ENCODE assay signal across 23 mouse cellular contexts in genomic region chr14:104688440-104688839, GRCm38 (mm10).
"Had no signal": no experiment of that assay in that cellular context is flagged by ENCODE, and none has a peak within 500 bp of the region (broad histone marks: within the 10 kb centered on the region; RNA-seq: fewer than 3 reads in every experiment).

No protein-coding gene starts in this region.

- DNase-seq: gastrocnemius, adult 2 months; gastrocnemius, postnatal 10 days; gastrocnemius, postnatal 25 days; heart, adult 2 months; heart, postnatal 10 days; heart, postnatal 4 days; kidney, adult 18-20 months; kidney, adult 8-10 months; kidney, postnatal 10 days; kidney, postnatal 25 days; kidney, postnatal 4 days; liver; liver, embryonic 13.5 days had no signal

- ATAC-seq: inflammation-experienced regulatory T-cells, adult 6 months; intestine, embryonic 15.5 days; intestine, postnatal 0 days had no signal

- H3K36me3 ChIP-seq: heart, embryonic 12.5 days; intestine, embryonic 15.5 days; limb, embryonic 10.5 days; limb, embryonic 12.5 days; liver, embryonic 13.5 days; liver, embryonic 15.5 days had no signal

- H3K4me2 ChIP-seq: heart, embryonic 12.5 days; hindbrain, embryonic 14.5 days; intestine, embryonic 15.5 days; limb, embryonic 12.5 days; liver, embryonic 11.5 days; liver, embryonic 13.5 days; liver, embryonic 15.5 days had no signal

- H3K9me3 ChIP-seq: heart, embryonic 12.5 days; intestine, embryonic 15.5 days; limb, embryonic 10.5 days; limb, embryonic 12.5 days; liver, embryonic 13.5 days; liver, embryonic 15.5 days had no signal

- H3K9ac ChIP-seq: heart, embryonic 12.5 days; hindbrain, embryonic 14.5 days; intestine, embryonic 15.5 days; limb, embryonic 12.5 days; liver, embryonic 13.5 days; liver, embryonic 15.5 days had no signal

- H3K4me3 ChIP-seq: gastrocnemius, adult 2 months; heart, adult 2 months; heart, embryonic 12.5 days; intestine, embryonic 15.5 days; layer of hippocampus, adult 2 months; limb, embryonic 10.5 days; limb, embryonic 12.5 days; liver, embryonic 13.5 days; liver, embryonic 15.5 days had no signal

- H3K4me1 ChIP-seq: heart, embryonic 12.5 days; intestine, embryonic 15.5 days; limb, embryonic 10.5 days; limb, embryonic 12.5 days; liver, embryonic 13.5 days; liver, embryonic 15.5 days had no signal

- H3K27ac ChIP-seq: gastrocnemius, adult 2 months; heart, adult 2 months; hindbrain, embryonic 14.5 days; intestine, embryonic 15.5 days; layer of hippocampus, adult 2 months; limb, embryonic 10.5 days; limb, embryonic 12.5 days; liver, embryonic 13.5 days; liver, embryonic 15.5 days had no signal

- H3K27me3 ChIP-seq: heart, embryonic 12.5 days; intestine, embryonic 15.5 days; limb, embryonic 12.5 days; liver, embryonic 13.5 days; liver, embryonic 15.5 days had no signal
